Mouse (Mus musculus) small intestine, adult 2 months (tissue): ENCODE results near the gene Tbc1d32. TPM values are rescaled to one million over a fixed set of nuclear protein-coding genes. Genes with fewer than 3 reads are reported as not detected.

ENCODE experiments used
- H3K27ac ChIP-seq: fragments of 200-500 bp; 2 replicates; pipeline ENCODE4 v1.5.1; 2012; ENCODE audit warnings: low read depth, low read length, control low read depth, inconsistent platforms; ENCODE audit not compliant: insufficient read depth
- H3K27me3 ChIP-seq: fragments of 200-500 bp; 2 replicates; pipeline ENCODE4 v1.6.1; 2012; ENCODE audit warnings: mild to moderate bottlenecking, moderate library complexity, low read length, inconsistent platforms; ENCODE audit not compliant: control insufficient read depth, insufficient read depth
- H3K36me3 ChIP-seq: fragments of 200-500 bp; 2 replicates; pipeline ENCODE4 v1.6.1; 2012; ENCODE audit warnings: mild to moderate bottlenecking, low read length, control low read depth, inconsistent platforms; ENCODE audit not compliant: control insufficient read depth, insufficient read depth
- H3K4me1 ChIP-seq: fragments of 200-500 bp; 2 replicates; pipeline ENCODE4 v1.6.1; 2012; ENCODE audit warnings: low read length, inconsistent platforms, mixed read lengths; ENCODE audit not compliant: control insufficient read depth, insufficient read depth, insufficient read length
- H3K4me3 ChIP-seq: fragments of 200-500 bp; 2 replicates; pipeline ENCODE4 v1.5.1; 2012; ENCODE audit warnings: low read depth, mild to moderate bottlenecking, control low read depth, inconsistent platforms, low read length, moderate library complexity
- CTCF ChIP-seq: fragments of 200-500 bp; IDR thresholded peaks from 2 replicates; pipeline ENCODE4 v1.5.1; 2012; ENCODE audit warnings: low read depth, mild to moderate bottlenecking, control low read depth, inconsistent platforms, low read length, moderate library complexity, mixed read lengths; ENCODE audit not compliant: insufficient replicate concordance, insufficient read length; ENCODE audit errors: extremely low read depth
- POLR2A ChIP-seq: fragments of 200-500 bp; IDR thresholded peaks from 2 replicates; pipeline ENCODE4 v1.6.1; 2012; ENCODE audit warnings: low read depth, mild to moderate bottlenecking, control low read depth, inconsistent platforms, low read length, moderate library complexity
- WGBS: fragments of 180-500 bp; shearing (Covaris S2); methylation state at CpG from one replicate; pipeline ENCODE4 v1.1.7; 2018; 5-methylcytosine and 5-hydroxymethylcytosine counted together
- polyA plus RNA-seq: library from polyadenylated mRNA; depleted of rRNA; stranded (reverse); fragments of >200 nt; gene quantifications from 2 replicates; pipeline ENCODE4 v1.2.3, GENCODE M21; 2012

Tbc1d32 gene
- polyA plus RNA-seq, 1 experiment: 0.22 TPM

- Histone ChIP-seq H3K36me3 (0 out of 2 replicates have a peak, but pooled peaks cover 1% of the 10 kb centered on the region), H3K27ac (no peak overlapping the region), H3K4me3 (no peak overlapping the region), H3K27me3 (no peaks in the 10 kb centered on the region), H3K4me1 (no peaks in the 10 kb centered on the region)
- WGBS: 84% methylated on average over 3 of the region's 3 CpGs
- TF ChIP-seq POLR2A (no peak), CTCF (no peak)
Measured at GRCm38 (mm10) chr10:56158207-56158606, 70.3 kb downstream of the Tbc1d32 start.

- 84% methylated on average over 3 of the region's 3 CpGs for WGBS
- H3K36me3 ChIP-seq: 0 out of 2 replicates have a peak, but pooled peaks cover 1% of the 10 kb centered on the region
- no peak overlapping the region for H3K27ac ChIP-seq
- no peaks in the 10 kb centered on the region for H3K4me1 ChIP-seq
- no peaks in the 10 kb centered on the region for H3K27me3 ChIP-seq
- TF ChIP-seq CTCF (no peak), POLR2A (no peak)
- H3K4me3 ChIP-seq: no peak overlapping the region
Measured at GRCm38 (mm10) chr10:56156956-56157355, 71.5 kb downstream of the Tbc1d32 start.

GRCm38 (mm10) chr10:56148920-56149319 lies 79.6 kb downstream of the Tbc1d32 start:
- no peak overlapping the region for H3K4me3 ChIP-seq
- 0 out of 2 replicates have a peak, but pooled peaks cover 2% of the 10 kb centered on the region for H3K36me3 ChIP-seq
- no peak overlapping the region for H3K27ac ChIP-seq
- no peaks in the 10 kb centered on the region for H3K27me3 ChIP-seq
- WGBS: 98% methylated on average over 3 of the region's 3 CpGs
- H3K4me1 ChIP-seq: no peaks in the 10 kb centered on the region
- TF ChIP-seq POLR2A (no peak), CTCF (no peak)

- Histone ChIP-seq H3K36me3 (no peaks in the 10 kb centered on the region), H3K27ac (no peak overlapping the region), H3K4me3 (no peak overlapping the region), H3K4me1 (no peaks in the 10 kb centered on the region), H3K27me3 (no peaks in the 10 kb centered on the region)
- WGBS: 93% methylated on average over 5 of the region's 5 CpGs
- no peak for TF ChIP-seq CTCF
- TF ChIP-seq POLR2A: no peak
Measured at GRCm38 (mm10) chr10:56137191-56137590, 91.3 kb downstream of the Tbc1d32 start.

- Histone ChIP-seq H3K36me3 (0 out of 2 replicates have a peak, but pooled peaks cover 1% of the 10 kb centered on the region), H3K4me1 (no peaks in the 10 kb centered on the region), H3K27ac (no peak overlapping the region), H3K27me3 (no peaks in the 10 kb centered on the region), H3K4me3 (no peak overlapping the region)
- WGBS: 89% methylated on average over 2 of the region's 2 CpGs
- TF ChIP-seq CTCF (no peak), POLR2A (no peak)
Measured at GRCm38 (mm10) chr10:56129642-56130041, 98.8 kb downstream of the Tbc1d32 start.

- no peak overlapping the region for H3K27ac ChIP-seq
- TF ChIP-seq POLR2A (no peak), CTCF (no peak)
- H3K4me3 ChIP-seq: no peak overlapping the region
- H3K27me3 ChIP-seq: no peaks in the 10 kb centered on the region
- no peaks in the 10 kb centered on the region for H3K4me1 ChIP-seq
- H3K36me3 ChIP-seq: 0 out of 2 replicates have a peak, but pooled peaks cover 1% of the 10 kb centered on the region
- WGBS: 92% methylated on average over 1 of the region's 1 CpGs
Measured at GRCm38 (mm10) chr10:56126972-56127371, 101.5 kb downstream of the Tbc1d32 start.

GRCm38 (mm10) chr10:56115636-56116180 lies 112.8 kb downstream of the Tbc1d32 start:
- Histone ChIP-seq H3K4me1 (peaks cover 6% of the 10 kb centered on the region), H3K4me3 (peak overlapping the region; percentile 84), H3K27ac (no peak overlapping the region), H3K36me3 (no peaks in the 10 kb centered on the region), H3K27me3 (no peaks in the 10 kb centered on the region)
- 37% methylated on average over 27 of the region's 27 CpGs for WGBS
- TF ChIP-seq CTCF: no peak
- no peak for TF ChIP-seq POLR2A
